Mouse (Mus musculus): ENCODE data around the gene Itga9. TPM values are rescaled to one million over a fixed set of nuclear protein-coding genes. Genes with fewer than 3 reads are reported as not detected.

Gene Itga9
- polyA plus RNA-seq, 1 experiment = 2.3 TPM

- Histone ChIP-seq H3K4me3 (ENCODE audit: insufficient read depth, low read depth, low read length) (no peak overlapping the region), H3K27ac (replicated peaks; ENCODE audit: low read depth, low read length) (no peak overlapping the region)
Measured at GRCm38 (mm10) chr9:118705381-118706074, 99.0 kb downstream of the Itga9 start.

GRCm38 (mm10) chr9:118706176-118706975 is 99.9 kb downstream of the Itga9 start:
- peaks cover 2% of the 10 kb centered on the region; the same call in 1 of the 2 replicates for H3K4me1 ChIP-seq (ENCODE audit: control insufficient read depth, insufficient read depth, insufficient read length, low read length)
- H3K27ac ChIP-seq (replicated peaks; ENCODE audit: low read depth, low read length) = no peak overlapping the region
- H3K4me3 ChIP-seq (ENCODE audit: insufficient read depth, low read depth, low read length) = no peak overlapping the region

More at GRCm38 (mm10) chr9:118705381-118706074, 99.0 kb downstream of the Itga9 start:
- H3K4me1 ChIP-seq (ENCODE audit: control insufficient read depth, insufficient read depth, insufficient read length, low read length) = peaks cover 2% of the 10 kb centered on the region; the same call in 1 of the 2 replicates

- H3K4me3 ChIP-seq (ENCODE audit: insufficient read depth, low read depth, low read length) = no peak overlapping the region
- H3K27ac ChIP-seq (replicated peaks; ENCODE audit: low read depth, low read length) = no peak overlapping the region
- peaks cover 3% of the 10 kb centered on the region for H3K4me1 ChIP-seq (ENCODE audit: control insufficient read depth, insufficient read depth, insufficient read length, low read length)
Measured at GRCm38 (mm10) chr9:118710625-118711024, 104.1 kb downstream of the Itga9 start.

GRCm38 (mm10) chr9:118711749-118712148 is 105.3 kb downstream of the Itga9 start:
- Histone ChIP-seq H3K4me1 (ENCODE audit: control insufficient read depth, insufficient read depth, insufficient read length, low read length) (peaks cover 3% of the 10 kb centered on the region; the same call in 1 of the 2 replicates), H3K27ac (replicated peaks; ENCODE audit: low read depth, low read length) (no peak overlapping the region), H3K4me3 (ENCODE audit: insufficient read depth, low read depth, low read length) (no peak overlapping the region)

GRCm38 (mm10) chr9:118713515-118713914 is 107.0 kb downstream of the Itga9 start:
- no peak overlapping the region for H3K27ac ChIP-seq (replicated peaks; ENCODE audit: low read depth, low read length)
- no peak overlapping the region for H3K4me3 ChIP-seq (ENCODE audit: insufficient read depth, low read depth, low read length)
- H3K4me1 ChIP-seq (ENCODE audit: control insufficient read depth, insufficient read depth, insufficient read length, low read length) = peaks cover 7% of the 10 kb centered on the region; the same call in 1 of the 2 replicates

- H3K27ac ChIP-seq (replicated peaks; ENCODE audit: low read depth, low read length) = no peak overlapping the region
- peaks cover 8% of the 10 kb centered on the region; the same call in 1 of the 2 replicates for H3K4me1 ChIP-seq (ENCODE audit: control insufficient read depth, insufficient read depth, insufficient read length, low read length)
- no peak overlapping the region for H3K4me3 ChIP-seq (ENCODE audit: insufficient read depth, low read depth, low read length)
Measured at GRCm38 (mm10) chr9:118714536-118714935, 108.0 kb downstream of the Itga9 start.

DNA sequence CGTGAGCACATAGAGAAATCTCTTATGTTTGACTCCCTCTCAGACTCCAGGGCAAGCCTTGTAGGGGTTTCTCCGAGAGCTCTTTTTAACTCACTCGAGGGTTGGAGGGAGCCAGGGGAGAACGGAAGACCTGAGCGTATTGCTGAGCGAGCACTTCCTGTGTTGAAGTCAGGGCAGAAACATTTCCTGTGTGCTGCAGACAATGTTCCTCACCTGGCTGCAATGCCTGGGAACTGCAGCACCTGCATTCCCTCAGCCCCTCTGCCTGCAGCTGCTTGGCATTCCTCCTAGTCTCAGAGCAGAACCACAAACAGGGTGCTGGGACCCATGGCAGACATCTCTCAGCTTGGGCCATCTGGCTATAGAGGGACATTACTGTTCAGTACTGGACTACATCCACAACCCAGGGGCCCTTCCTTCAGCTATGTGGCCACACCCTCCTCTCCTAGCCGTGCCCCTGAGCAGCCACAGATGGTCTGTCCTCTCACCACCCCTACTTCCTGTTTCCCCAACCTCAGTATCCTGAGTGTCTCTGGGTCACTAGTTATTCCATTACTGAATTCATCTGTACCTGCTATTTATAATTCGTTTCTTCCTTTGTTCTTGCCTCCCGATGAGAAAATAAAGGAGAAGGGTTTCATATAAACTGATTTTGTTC is 109.6 kb downstream of the Itga9 start:
- Histone ChIP-seq H3K27ac (replicated peaks; ENCODE audit: low read depth, low read length) (no peak overlapping the region), H3K4me3 (ENCODE audit: insufficient read depth, low read depth, low read length) (no peak overlapping the region), H3K4me1 (ENCODE audit: control insufficient read depth, insufficient read depth, insufficient read length, low read length) (peaks cover 8% of the 10 kb centered on the region; the same call in 1 of the 2 replicates)

DNA sequence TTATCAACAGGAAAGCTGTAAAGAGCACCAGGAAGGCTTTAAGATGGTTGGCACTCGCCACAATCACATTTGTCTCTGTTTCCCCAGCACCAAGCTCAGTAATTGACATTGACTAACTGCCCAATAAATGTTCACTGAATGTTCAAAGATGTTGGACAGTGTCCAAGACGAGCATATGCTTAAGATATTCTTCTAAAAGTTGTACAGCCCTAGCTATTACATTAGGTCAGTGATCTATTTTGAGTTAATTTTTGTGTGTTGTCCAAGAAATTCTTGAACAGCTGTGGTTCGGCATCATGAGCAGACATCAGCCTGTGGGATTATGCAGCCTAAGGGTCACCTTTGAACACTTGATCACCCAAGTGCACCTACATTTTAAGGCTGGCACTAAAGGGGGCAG is 110.9 kb downstream of the Itga9 start:
- H3K4me1 ChIP-seq (ENCODE audit: control insufficient read depth, insufficient read depth, insufficient read length, low read length) = peaks cover 8% of the 10 kb centered on the region; the same call in 1 of the 2 replicates
- no peak overlapping the region for H3K4me3 ChIP-seq (ENCODE audit: insufficient read depth, low read depth, low read length)
- H3K27ac ChIP-seq (replicated peaks; ENCODE audit: low read depth, low read length) = no peak overlapping the region

DNA sequence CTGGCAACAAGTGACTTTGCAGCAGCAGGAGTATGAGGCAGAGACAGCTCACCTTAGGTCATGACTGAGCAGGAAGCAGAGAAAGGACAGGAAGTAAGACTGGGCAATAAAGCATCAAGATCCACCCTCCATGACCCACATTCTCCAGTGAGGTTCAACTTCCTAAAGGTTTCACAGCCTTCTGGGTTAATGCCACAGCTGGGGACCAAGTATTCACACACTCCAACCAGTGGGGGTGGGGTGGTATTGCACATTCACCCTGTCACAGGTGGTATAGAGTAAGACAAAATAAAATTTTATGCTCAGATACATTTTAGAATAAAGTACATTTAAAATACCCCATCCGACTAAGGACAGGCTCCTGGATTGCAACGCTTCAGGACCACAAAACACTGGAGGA is 112.0 kb downstream of the Itga9 start:
- Histone ChIP-seq H3K27ac (replicated peaks; ENCODE audit: low read depth, low read length) (no peak overlapping the region), H3K4me3 (ENCODE audit: insufficient read depth, low read depth, low read length) (no peak overlapping the region), H3K4me1 (ENCODE audit: control insufficient read depth, insufficient read depth, insufficient read length, low read length) (peaks cover 8% of the 10 kb centered on the region; the same call in 1 of the 2 replicates)

DNA sequence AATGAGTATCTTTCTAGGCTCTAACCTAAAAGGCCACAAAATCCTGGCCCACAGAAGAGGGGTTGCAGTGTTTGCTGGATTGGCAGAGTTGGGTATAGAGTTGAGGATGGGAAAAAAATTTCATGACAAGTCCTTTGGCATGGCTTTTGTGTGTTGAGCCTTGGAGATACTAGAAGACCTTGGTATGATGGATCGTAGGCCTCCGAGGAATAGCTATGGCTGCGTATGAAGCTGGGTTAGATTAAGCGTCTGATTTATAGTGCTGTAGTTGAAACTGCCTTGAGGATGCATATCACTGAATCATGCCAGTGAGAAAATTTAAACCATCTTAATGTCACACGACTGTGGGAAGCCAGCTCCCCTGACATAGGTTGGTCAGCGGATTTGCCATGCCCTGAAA is 114.6 kb downstream of the Itga9 start:
- no peak overlapping the region for H3K4me3 ChIP-seq (ENCODE audit: insufficient read depth, low read depth, low read length)
- H3K27ac ChIP-seq (replicated peaks; ENCODE audit: low read depth, low read length) = no peak overlapping the region
- peaks cover 5% of the 10 kb centered on the region; the same call in 1 of the 2 replicates for H3K4me1 ChIP-seq (ENCODE audit: control insufficient read depth, insufficient read depth, insufficient read length, low read length)

DNA sequence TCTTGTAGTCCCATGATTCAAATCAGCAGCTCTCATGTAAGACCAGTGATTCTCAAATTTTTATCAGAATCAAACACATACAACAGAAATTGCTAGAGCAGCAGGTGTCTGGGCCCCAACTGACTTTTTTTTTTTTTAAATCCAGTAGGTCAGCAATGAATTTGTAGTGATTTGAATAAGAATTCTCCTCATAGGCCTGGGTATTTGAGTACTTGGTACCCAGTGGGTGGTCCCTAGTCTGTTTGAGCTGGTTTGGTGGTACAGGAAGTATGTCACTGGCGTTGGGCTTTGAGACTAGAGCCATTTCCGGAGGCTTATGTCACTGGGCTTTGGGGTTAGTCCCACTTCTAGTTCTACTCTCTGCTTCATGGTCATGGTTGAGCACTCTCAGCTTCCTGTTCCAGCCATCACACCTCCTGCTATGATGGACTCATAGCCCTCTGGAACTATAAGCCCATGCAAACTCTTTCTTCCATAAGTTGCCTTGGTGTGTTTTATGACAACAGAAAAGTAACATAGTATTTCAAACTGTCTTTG is 116.4 kb downstream of the Itga9 start:
- peaks cover 3% of the 10 kb centered on the region; the same call in 1 of the 2 replicates for H3K4me1 ChIP-seq (ENCODE audit: control insufficient read depth, insufficient read depth, insufficient read length, low read length)
- no peak overlapping the region for H3K4me3 ChIP-seq (ENCODE audit: insufficient read depth, low read depth, low read length)

DNA sequence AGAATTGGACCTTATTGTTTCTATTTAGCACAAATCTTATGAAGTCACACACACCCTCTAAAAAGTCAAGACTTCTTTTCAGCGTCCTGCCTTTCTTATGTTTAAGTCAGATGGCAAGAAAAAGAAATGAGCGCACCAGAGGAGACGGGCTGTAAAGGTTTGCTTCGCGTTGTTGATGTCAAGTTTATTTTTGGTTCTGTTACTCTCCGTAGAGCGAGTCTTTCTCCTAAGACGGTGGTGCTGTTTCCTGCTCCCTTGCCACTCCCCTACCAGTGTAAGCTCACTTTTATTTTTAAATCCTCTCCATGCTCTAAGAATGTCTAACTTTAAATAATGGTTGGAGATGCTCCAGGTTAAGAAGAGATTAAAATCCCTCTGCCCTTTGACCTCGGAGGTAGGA is 118.6 kb downstream of the Itga9 start:
- Histone ChIP-seq H3K27ac (replicated peaks; ENCODE audit: low read depth, low read length) (no peak overlapping the region), H3K4me3 (ENCODE audit: insufficient read depth, low read depth, low read length) (no peak overlapping the region), H3K4me1 (ENCODE audit: control insufficient read depth, insufficient read depth, insufficient read length, low read length) (no peaks in the 10 kb centered on the region)

More for the DNA sequence above, 116.4 kb downstream of the Itga9 start:
- H3K27ac ChIP-seq (replicated peaks; ENCODE audit: low read depth, low read length) = no peak overlapping the region

DNA sequence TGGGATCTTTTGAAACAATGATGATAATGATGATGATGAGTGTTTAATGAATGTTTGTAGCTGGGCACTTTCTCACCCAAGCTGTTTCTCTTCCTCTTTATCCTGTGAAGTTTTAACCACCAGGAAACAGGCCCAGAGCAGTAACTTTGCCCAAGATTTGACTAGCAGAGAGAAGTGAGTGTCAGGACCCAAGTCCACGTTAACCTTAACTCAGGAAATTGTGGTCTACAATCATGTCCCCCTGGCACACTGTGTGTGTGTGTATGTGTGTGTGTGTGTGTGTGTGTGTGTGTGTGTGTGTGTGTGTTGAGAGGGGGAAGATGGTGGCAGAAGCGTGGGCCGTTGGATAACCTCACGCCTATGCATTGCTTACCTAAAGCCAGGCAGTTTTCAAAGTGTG is 120.1 kb downstream of the Itga9 start:
- Histone ChIP-seq H3K27ac (replicated peaks; ENCODE audit: low read depth, low read length) (no peak overlapping the region), H3K4me1 (ENCODE audit: control insufficient read depth, insufficient read depth, insufficient read length, low read length) (peaks cover 4% of the 10 kb centered on the region; the same call in 1 of the 2 replicates), H3K4me3 (ENCODE audit: insufficient read depth, low read depth, low read length) (no peak overlapping the region)

- Histone ChIP-seq H3K4me3 (ENCODE audit: insufficient read depth, low read depth, low read length) (no peak overlapping the region), H3K27ac (replicated peaks; ENCODE audit: low read depth, low read length) (no peak overlapping the region), H3K4me1 (ENCODE audit: control insufficient read depth, insufficient read depth, insufficient read length, low read length) (peaks cover 8% of the 10 kb centered on the region; the same call in 1 of the 2 replicates)
Measured at GRCm38 (mm10) chr9:118728296-118728695, 121.8 kb downstream of the Itga9 start.

- Histone ChIP-seq H3K4me1 (ENCODE audit: control insufficient read depth, insufficient read depth, insufficient read length, low read length) (peaks cover 8% of the 10 kb centered on the region; the same call in 1 of the 2 replicates), H3K4me3 (ENCODE audit: insufficient read depth, low read depth, low read length) (no peak overlapping the region), H3K27ac (replicated peaks; ENCODE audit: low read depth, low read length) (no peak overlapping the region)
Measured at GRCm38 (mm10) chr9:118728987-118729386, 122.5 kb downstream of the Itga9 start.
